Mouse (Mus musculus): ENCODE measurements around the gene Pigh.

Gene Pigh

DNA sequence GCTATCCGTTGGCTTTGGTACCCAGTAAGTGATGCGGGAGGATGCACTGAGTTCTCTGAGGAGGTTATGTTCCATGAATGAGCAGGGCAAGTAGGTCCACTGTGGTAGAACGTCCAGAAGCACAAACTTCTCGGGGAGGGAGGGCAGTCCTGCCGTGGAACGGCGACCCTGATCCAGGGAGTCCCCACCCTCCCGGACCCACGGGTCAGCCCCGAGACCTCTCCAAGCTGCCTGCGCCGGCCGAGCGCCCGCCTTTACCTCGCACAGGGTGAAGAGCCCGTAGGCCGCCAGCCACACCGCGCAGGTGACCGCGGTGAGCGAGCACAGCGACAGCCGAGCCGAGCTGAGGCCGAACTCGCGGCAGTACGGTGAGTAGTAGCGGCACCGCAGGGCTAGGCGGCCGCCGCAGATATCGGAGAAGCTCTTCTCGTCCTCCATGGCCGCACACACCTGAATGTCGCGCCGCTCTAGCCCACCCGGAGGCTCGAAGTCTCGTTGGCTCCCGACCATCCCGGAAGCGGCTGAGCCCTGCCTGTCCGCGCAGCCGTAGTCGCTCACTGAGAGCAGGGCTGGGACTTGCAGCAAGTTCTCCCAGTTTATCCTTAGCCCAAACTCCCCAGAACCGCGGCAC, at the start of gene Pigh:
Gene Pigh (minus strand): TSS at position 470 of the 631 bp plus-strand sequence.
- peak; percentile 94 for DNase-seq (ENCODE audit: low read depth, low spot score)

DNA sequence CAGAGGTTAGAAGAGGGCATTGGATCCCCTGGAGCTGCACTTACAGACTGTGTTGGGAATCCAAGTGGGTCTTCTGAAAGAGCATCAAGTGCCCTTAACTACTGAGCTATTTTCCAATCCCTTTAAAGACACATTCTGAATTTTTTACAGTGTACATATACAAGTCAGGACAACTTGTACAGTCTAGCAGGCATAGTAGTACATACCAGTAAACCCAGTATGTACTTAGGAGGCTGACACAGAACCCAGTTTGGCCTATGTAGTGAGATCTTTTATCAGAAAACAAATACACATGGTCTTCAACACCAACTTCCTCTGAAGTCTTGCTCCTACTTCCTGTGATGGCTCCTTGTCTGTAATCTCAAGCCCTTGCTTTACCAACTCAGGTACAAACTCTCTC, 49.5 kb upstream of the Pigh start:
- no peak for DNase-seq (ENCODE audit: low read depth, low spot score)

DNA sequence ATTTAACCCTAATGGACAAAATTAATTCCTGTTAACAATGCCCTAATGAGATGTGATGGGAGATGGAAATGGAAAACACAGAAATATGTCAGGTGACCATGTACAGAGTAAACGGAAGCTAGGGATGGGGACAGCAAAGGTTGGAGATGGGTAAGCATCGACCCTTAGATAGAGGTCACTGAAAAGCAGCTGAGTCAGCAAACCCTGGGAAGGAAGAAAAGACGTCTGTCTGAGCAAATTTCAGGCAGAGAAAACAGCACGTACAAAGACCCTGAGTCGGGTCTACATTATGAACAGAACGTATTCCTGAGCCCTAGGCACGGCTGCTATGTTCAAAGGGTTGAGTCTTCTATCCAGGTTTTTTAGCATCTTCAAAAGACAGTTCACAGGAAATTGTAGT, 47.5 kb upstream of the Pigh start:
- DNase-seq (ENCODE audit: low read depth, low spot score), result no peak

DNA sequence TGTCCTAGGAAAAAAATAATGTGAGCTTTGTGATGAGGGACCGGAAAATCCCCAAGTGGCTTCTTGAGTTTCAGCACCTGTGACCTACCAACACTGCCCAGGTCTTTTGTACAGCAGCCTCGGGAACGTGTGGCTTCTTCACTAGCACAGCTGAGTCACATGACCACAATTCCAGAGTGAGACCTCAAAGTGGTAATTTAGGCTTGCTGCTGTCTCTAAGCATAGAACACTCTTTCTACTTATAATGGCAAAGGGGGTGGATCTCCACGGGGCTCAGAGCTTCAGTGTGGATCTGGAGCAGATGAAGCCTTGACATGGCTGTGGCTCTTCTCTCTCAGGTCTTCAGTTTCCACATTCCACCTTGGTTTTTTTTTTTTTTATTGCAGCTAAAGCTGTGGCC, 45.7 kb upstream of the Pigh start:
- no peak for DNase-seq (ENCODE audit: low read depth, low spot score)

DNA sequence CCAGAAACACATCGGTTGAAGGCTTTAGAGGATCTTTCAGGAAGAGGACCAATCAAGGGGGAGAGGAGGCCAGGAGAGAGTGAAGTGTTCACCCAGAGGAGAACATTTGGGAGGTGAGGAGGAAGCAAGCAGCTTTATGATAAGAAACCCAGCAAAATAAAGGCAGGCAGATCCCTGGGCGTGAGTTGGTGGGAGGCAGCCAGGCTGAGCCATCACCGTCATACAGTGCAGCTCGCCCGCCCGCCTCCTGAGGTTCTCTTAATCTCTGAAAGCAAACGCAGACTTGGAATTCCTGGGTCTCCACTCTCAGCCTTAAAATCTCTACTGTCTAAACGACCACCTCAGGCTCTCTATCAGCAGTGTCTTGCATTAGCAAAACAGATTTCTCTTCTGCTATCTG, 45.2 kb upstream of the Pigh start:
- no peak for DNase-seq (ENCODE audit: low read depth, low spot score)

DNA sequence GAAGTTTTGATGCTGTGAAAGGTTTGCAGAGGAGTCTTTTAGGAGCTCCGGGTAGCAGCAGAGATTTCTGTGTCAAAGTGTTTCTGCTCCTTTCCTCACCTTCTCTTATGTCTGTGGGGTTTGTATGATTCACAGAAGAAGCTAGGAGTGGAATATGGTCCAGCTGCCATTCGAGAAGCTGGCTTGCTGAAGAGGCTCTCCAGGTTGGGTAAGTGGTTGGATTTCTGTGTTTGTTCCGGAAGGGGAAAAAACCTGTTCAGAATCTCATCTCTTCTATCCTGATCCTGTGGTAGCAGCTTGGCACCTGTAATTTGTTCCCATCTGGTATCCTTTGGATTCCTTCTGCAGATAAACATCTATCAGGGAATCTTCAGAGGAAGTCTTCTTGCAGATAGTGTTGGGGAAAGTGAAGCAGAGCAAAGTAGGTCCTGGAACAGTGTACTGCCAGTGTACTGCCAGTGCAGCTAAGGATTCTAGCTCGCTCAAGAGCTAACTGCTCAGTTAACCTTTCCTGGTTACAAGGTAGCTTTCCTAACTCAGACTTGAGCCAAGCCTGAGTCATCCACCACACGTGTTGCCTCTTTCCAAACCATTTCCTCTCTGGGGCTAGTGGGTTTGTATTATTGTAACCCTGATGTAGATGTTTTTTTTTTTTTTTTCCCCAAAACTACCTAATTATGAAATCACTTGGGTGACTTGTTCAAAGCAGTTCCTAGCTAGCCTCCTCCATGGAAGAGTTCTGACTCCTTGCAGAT, 42.4 kb upstream of the Pigh start:
- DNase-seq (ENCODE audit: low read depth, low spot score), result no peak

DNA sequence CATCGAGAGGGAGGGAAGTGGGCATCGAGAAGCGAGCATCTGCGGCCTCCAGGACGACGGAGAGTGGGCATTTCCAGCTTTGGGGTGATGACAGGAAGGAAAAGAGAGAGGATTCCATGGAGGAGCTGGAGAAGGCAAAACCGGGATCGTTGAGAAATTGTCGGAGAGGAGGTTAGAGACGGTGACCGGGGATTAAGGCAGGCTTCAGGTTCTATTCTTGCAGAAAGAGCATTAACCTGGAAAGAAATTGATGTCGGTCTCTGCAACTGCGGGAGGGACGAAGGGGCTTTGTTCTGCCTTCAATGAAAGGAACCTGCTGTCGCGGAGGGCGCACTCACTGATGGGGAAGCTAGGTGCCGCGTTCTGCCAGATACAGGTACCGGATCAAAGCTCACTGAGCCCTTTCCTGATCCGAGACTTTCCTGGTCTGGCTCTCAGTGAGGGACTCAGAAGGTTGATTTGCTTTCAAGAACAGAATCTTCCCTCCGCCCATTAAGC, 41.8 kb upstream of the Pigh start:
- DNase-seq (ENCODE audit: low read depth, low spot score), result peak; percentile 30

DNA sequence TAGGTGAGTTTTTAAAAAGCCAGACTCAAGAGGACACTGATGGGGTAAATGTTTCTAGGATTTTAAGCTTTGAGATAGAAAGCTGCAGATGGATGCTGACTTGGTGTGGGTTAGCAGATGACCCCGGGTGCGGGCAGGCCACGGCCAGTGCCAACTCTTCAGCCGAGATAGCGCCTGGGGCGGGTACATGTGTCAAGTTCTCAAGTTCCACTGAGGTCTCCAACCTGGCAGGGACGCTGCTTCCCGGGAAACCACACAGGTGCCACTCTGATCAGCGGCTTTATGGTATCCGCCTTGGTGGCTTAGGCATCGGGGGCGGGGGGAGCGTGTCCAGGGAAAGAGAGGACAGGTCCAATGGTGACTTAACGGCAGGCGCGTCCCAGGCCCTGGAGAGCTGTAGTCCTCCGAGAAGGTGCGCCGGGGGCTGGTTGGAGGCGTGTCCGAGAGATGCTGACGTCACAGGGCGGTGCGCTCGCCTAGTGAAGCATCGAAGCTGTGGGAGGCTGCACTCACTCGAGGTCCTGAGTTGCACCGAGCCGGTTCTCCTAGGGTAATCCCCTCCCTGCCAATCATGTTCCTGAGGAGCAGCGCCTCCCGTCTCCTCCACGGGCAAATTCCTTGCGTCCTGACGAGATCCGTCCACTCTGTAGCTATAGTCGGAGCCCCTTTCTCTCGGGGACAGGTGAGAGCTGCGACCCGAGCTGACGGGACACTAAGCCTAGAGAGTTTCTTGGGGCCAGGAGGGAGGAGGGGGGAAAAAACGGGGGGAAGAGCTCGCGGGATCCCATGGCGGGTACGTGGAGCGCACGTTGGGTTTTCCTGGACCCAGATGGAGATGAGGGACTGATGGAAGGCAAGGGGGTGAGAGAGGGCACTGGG, 41.1 kb upstream of the Pigh start, which contains the start of gene Arg2:
Gene Arg2 (plus strand): TSS at position 479 of the 879 bp plus-strand sequence.
- peak; percentile 88 for DNase-seq (ENCODE audit: low read depth, low spot score)

DNA sequence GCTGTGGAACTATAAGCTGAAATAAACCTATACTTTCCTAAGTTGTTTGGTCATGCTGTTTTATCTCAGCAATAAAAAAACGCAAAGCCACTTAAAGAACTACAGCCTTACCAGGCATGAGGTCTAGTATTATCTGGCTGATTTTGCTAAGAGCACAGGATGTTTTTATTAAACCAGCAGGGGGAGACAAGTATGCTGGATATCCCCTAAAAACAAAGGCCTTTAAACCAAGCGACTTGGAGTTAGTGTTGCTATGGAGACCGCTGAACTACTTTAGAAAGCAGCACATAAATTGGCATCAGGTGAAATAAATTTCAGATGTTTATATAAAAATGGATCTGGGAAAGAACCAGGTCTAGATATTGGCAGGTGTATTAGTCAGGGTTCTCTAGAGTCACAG, 33.4 kb upstream of the Pigh start:
- DNase-seq (ENCODE audit: low read depth, low spot score), result peak; percentile 35

DNA sequence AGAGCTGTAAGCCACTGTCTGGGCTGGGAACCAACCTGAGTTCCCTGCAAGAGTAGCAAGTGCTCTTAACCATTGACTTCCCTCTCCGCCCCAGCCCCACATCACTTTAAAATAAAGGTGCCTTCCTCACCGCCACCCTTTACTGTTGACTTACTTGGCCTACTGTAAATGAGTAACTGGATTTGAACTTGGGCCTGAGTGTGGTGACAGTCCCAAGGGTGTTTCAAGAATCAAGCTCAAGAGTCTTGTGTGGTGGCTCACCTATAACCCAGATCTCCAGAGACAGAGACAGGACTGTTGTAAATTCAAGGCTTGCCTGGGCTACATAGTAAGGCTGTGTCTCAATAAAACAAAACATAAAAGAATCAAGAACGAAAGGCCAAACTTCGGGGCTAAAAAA, 29.5 kb upstream of the Pigh start:
- DNase-seq (ENCODE audit: low read depth, low spot score), result no peak

DNA sequence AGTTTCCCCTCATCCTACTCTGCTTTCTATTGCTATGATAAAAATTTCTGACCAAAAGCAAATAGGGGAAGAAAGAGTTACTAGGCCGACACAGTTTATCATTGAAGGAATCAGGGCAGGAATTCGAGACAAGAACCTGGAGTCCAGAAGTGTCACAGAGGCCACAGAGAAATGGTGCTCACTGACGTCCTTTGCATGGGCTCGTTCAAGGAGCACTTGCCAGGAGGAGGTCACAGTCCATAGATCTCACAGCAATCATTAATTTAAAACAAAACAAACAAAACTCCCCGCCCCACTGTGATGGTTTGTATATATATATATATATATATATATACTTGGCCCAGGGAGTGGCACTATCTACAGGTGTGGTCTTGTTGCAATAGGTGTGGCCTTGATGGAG, 15.9 kb upstream of the Pigh start:
- no peak for DNase-seq (ENCODE audit: low read depth, low spot score)

DNA sequence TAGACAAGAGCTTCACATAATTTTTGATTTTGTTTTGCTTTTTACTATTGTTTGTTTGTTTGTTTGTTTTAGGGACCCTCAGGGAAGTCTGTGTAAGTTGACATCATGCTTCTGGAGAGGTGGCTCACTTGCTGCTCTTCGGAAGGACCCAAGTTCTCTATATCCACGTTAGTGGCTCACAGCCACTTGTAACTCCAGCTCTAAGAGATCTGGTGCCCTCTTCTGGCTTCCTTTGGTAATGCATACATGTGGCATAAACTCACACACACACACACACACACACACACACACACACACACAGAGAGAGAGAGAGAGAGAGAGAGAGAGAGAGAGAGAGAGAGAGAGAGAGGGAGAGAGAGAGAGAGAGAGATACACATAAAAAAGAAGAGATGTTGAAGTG, 15.1 kb upstream of the Pigh start:
- DNase-seq (ENCODE audit: low read depth, low spot score), result peak; percentile 80

DNA sequence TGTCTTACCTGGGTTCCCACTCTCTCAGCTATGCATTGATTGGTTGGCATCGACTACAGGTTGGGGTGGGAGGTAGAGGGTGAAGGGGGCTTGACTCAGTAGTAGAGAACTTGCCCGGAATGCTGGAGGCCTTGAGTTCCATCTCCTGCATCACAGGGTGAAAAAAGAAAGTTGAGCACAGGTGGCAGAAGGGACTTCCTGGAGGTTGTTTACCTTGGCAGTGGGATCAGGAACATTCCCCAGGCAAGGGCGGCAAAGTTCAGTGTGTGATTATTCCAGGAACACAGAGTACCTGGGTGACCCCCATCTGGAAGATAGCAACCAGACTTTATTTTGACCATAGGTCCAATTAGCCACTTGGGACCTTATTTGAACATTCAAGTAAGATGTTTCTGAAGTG, 14.3 kb upstream of the Pigh start:
- no peak for DNase-seq (ENCODE audit: low read depth, low spot score)

DNA sequence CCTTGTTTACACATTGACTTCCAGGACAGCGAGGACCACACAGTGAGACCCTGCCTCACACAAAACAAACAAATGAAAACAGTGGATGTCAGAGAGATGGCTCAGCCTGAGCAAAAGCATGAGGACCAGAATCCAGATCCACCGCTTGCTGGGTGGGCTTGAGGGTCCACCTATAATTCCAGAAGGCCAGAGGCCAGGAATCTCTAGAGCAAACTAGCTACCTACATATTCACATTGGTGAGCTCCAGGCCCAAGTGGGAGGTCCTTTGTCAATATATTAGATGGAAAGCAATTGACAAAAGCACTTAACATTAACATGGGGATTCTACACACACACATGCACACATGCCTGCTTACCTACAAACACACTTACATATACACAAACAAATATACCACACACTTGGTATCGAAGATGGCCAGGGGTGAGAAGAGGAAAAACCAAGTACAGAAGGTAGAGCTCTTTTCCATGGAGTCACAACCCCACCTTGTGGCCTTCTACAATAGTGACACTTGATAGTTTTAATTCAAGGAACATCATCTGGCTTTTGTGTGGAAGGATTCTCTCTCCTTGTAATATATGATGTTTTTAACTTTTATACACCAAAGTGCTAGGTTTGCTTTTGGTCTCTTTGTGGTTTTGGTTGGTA, 7.8 kb upstream of the Pigh start:
- DNase-seq (ENCODE audit: low read depth, low spot score), result peak; percentile 69

DNA sequence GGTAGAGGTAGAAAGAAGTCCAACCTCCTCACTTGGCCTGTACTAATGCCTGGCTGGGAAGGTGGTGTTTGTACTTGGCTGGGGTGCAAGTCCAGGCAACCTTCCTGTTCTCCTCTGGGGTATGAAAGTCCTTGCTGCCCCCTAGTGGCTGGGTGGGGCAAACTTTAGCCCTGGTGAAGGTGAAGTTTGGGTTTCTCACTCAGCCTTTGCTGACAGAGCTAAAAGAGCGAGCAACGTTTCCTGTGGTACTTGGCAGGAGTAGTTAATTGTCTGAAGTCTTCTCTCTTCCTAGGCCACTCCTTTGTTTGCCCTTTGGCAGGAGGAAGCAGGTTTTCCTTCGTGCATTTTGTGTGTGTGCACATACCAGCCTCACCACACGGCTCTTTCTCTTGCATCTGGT, 3.1 kb upstream of the Pigh start:
- DNase-seq (ENCODE audit: low read depth, low spot score), result peak; percentile 76

DNA sequence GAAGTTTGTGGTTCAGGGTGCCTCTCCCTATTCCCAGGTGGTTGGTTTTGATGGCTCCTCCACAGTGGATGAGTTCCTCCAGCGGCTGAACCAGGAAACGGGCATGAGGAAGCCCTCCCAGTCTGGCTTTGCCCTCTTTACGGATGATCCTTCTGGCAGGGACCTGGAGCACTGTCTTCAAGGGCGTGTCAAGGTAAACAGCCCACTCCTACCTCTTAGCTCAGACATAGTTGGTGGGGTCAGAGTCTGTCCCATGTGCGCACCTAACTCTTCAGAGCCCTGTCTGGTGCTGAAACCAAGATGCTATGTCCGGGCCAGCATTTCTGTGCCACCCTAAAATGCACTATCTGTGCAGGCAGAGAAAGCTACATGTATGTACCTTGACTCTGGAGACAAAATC, 16.1 kb downstream of the Pigh start:
- no peak for DNase-seq (ENCODE audit: low read depth, low spot score)

DNA sequence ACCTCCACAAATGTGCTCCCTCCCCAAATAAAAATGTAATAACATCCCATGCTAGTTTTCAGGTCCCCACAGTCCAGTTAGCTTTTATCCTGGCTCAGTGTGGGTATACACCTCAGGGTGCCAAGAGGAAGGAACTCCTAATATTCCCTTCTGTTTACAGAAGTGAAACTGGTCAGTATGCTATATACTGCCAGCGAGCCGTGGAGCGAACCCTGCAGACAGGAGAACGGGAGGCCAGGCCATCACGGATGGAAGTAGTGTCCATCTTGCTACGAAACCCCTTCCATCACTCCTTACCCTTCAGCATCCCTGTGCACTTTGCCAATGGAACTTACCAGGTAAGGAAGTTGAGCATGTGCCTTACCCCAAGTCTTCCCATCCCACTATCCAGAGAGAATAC, 16.9 kb downstream of the Pigh start:
- DNase-seq (ENCODE audit: low read depth, low spot score), result no peak

DNA sequence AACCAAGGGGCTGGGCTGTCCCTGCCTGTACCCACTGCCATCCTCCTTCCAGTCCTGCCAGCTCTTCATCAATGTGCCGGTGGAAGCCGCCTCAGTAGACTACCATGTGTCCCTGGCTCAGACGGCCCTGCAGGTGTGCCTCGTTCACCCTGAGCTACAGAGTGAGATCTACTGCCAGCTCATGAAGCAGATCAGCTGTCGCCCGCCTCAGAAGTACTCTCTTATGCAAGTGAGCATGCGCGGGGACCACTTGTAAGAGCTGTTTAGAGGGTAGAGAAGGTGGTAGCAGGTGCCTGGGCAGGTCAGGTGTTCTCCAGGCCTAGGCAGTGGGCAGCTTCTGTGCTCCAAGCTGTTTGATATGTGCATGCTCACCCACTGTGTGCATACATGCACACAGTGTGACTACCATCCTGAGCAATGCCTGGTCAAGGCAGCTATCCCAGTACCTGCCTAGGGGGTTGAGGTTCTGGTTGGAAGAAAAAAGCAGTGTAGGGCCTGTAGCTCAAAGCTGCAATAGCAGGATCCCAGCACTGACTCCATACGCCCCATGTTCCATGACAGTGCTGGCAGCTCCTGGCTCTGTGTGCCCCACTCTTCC, 18.6 kb downstream of the Pigh start:
- no peak for DNase-seq (ENCODE audit: low read depth, low spot score)

DNA sequence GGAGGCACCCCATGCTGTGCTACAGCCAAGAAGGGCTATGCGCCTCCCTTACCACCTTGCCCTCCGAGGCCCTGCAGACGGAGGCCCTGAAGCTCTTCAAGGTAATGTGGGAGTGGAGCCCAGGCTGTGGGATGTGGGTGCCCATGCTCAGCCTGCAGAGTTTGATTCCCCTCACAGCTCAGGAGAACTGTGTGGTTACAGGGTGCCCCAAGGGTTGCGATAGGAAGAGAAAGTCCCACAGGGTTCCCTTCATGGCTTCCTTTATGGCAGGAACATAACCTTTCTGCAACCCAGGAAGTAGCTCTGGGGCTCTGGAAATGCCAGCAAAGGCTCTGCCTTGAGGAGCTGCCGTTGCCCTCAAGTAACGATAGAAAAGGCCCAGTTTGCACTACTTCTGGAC, 19.5 kb downstream of the Pigh start:
- no peak for DNase-seq (ENCODE audit: low read depth, low spot score)

DNA sequence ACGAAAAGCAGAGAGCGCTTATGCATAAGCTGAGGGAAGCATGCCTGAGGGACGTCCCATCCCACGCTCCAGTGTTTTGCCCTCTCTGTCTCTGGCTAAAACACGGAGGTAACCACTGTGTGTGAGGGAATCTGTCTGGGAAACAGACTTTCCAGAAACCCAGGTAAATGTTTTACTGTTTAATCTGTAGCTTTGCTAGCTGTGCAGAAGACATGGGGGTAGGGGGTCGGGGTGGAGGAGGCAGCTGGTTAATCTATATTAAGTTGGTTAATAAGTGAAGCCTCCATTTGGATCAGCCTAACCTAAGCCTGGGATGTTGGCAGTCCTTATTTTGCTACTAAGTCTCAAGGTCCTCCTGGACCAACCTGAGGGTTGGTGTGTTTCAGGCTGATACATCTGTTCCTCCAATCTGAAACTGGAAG, 20.3 kb downstream of the Pigh start:
- DNase-seq (ENCODE audit: low read depth, low spot score), result no peak

DNA sequence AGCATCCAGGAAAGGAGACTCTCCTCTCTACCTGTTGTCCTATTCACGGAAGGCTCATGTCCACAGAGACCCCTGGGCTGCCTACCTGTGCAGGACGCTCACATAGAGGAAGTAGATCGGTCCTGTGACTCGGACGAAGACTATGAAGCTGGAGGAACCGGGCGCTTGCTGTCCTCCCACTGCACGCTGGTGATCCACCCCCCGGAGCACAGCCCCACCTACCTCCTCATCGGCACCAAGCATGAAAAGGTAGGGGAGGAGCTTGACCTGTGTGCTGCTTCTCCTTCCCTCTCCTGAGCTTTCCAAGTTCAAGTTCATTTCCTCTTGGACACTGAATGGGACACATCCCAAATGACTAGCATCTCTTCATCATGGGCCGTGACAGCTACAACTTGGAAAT, 21.1 kb downstream of the Pigh start:
- no peak for DNase-seq (ENCODE audit: low read depth, low spot score)

All from ZHBTc4 (cell line).